Mouse (Mus musculus): Measurements from ENCODE around the gene Tff3. TPM values are rescaled to one million over a fixed set of nuclear protein-coding genes. Genes with fewer than 3 reads are reported as not detected.
A peak's percentile ranks its signal among the peaks of the same experiment; 100 is the strongest.

The Tff3 gene
- polyA plus RNA-seq, 1 experiment from 2014 or later = not detected

DNA sequence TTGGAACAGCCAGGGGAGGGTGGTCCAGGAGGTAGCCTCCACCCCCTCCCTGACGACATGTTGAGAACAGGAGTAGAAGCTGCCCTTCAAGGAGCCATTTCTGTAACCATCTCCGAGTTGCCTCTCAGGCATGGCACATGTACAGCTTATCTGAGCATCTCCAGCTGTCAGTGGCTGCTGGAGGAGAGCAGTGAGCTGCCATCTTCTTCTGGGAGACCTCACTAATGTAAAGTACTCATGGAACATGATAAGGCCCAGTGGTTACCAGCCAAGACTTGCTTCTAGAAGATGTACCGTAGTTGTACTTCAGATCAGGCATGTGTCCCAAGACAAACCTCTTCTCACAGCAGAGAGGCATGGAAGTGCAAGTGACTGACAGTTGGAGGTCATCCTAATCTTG, 43.9 kb downstream of the Tff3 start:
- no peak overlapping the region for H3K27ac ChIP-seq (ENCODE audit: low read length)
- no peaks in the 10 kb centered on the region for H3K27me3 ChIP-seq (replicated peaks; ENCODE audit: insufficient read depth, low read length)
- no peak for ATAC-seq
- WGBS = 74% methylated on average over 3 of the region's 3 CpGs
- H3K9ac ChIP-seq (replicated peaks; ENCODE audit: low read depth) = no peak overlapping the region
- no peak overlapping the region for H3K4me2 ChIP-seq (replicated peaks; ENCODE audit: low read depth, low read length)
- H3K36me3 ChIP-seq (ENCODE audit: insufficient read depth, low read length) = no peaks in the 10 kb centered on the region
- TF ChIP-seq EP300 (IDR thresholded peaks at IDR 0.05) (no peak), CTCF (IDR thresholded peaks at IDR 0.05) (no peak)
- H3K9me3 ChIP-seq (ENCODE audit: low read length) = no peaks in the 10 kb centered on the region
- peaks cover 14% of the 10 kb centered on the region; the same call in 1 of the 2 replicates for H3K4me1 ChIP-seq (ENCODE audit: insufficient read depth, low read depth, low read length)
- H3K4me3 ChIP-seq (ENCODE audit: low read depth, low read length) = no peak overlapping the region
- DNase-seq (ENCODE audit: low spot score) = no peak

DNA sequence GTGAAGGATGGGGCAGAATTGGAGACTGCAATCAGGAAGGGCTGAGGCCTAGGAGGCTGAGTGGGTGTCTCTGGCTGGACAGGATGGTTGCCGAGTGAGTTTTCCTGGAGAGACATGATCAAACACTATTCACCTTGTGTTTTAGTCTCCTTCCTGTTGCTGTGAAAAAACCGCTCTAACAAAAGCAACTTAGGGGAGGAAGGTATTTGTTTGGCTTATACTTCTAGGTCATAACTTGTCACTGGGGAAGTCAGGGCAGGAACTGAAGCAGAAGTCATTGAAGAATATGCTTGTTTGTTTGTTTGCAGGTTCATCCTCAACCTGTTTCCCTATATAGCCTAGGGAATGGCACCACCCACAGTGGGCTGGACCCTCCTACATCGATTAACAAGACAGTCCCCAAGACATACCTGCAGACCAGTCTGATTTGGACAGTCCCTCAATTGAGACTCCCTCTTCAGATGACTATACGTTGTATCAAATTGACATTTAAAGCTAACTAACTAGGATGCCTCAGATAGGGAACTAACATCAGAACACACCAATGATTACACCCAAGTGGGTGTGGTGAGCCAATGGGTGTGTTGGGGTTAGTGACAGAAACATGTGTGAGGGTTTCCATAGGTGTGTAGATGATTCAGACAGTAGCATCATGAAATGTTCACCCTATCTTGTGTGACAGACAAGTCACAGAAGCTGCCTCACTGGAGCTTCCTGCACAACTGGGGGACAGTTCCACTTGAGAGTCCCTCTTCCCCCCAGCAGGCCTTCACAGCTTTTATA, 47.0 kb downstream of the Tff3 start:
- peak; percentile 35 for DNase-seq (ENCODE audit: low spot score)
- WGBS = 71% methylated on average over 4 of the region's 4 CpGs
- H3K9me3 ChIP-seq (ENCODE audit: low read length) = no peaks in the 10 kb centered on the region

DNA sequence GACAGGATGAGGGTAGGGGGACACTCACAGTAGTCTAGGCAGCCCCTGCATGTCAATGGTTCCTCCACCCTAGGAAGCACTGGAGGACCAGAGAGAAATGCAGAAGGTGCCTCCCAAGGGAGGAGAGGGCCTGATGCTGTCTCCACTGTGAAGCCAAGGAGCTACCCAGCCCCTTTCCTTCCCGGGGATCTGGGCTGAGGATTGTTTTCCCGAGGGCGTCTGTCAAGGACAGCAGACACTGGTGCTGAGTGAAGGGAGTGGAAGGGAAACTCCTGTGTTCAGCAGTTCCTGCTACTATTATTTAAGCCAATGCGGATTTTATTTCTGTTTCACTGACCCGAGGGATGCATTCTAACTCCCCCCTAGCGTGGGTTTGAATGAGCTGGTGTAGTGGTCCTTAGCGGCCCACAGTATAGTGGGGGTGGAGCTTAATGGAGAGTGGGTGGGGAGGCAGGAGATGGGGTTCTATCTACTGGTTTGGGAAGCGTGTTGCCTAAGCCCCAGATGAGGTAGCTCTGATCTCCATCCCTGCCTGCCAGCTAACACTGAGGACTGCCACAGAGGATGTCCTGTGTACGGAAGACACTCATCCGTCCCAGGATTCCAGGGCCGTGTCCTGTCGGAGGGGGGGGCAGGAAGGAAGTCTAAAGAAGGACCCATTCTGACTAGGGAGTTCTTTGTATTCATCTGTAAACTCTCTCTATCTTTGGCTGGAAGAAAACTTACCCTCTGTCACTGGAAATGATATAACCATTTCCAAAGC, 50.2 kb downstream of the Tff3 start:
- H3K4me2 ChIP-seq (replicated peaks; ENCODE audit: low read depth, low read length) = no peak overlapping the region
- no peak overlapping the region for H3K9ac ChIP-seq (replicated peaks; ENCODE audit: low read depth)
- no peak overlapping the region for H3K4me3 ChIP-seq (ENCODE audit: low read depth, low read length)
- no peaks in the 10 kb centered on the region for H3K27me3 ChIP-seq (replicated peaks; ENCODE audit: insufficient read depth, low read length)
- H3K27ac ChIP-seq (ENCODE audit: low read length) = peak overlapping the region; percentile 81
- DNase-seq (ENCODE audit: low spot score) (peak; percentile 69), ATAC-seq (peak; percentile 90)
- TF ChIP-seq EP300 (IDR thresholded peaks at IDR 0.05) (peak; percentile 83), CTCF (IDR thresholded peaks at IDR 0.05) (no peak)
- no peaks in the 10 kb centered on the region for H3K9me3 ChIP-seq (ENCODE audit: low read length)
- no peaks in the 10 kb centered on the region for H3K36me3 ChIP-seq (ENCODE audit: insufficient read depth, low read length)
- WGBS = 36% methylated on average over 12 of the region's 12 CpGs
- peaks cover 2% of the 10 kb centered on the region; the same call in 1 of the 2 replicates for H3K4me1 ChIP-seq (ENCODE audit: insufficient read depth, low read depth, low read length)

More for the DNA sequence above, 47.0 kb downstream of the Tff3 start:
- Histone ChIP-seq H3K4me2 (replicated peaks; ENCODE audit: low read depth, low read length) (no peak overlapping the region), H3K27me3 (replicated peaks; ENCODE audit: insufficient read depth, low read length) (no peaks in the 10 kb centered on the region), H3K4me1 (ENCODE audit: insufficient read depth, low read depth, low read length) (no peaks in the 10 kb centered on the region; the same call in 1 of the 2 replicates), H3K9ac (replicated peaks; ENCODE audit: low read depth) (no peak overlapping the region), H3K27ac (ENCODE audit: low read length) (no peak overlapping the region), H3K36me3 (ENCODE audit: insufficient read depth, low read length) (no peaks in the 10 kb centered on the region), H3K4me3 (ENCODE audit: low read depth, low read length) (no peak overlapping the region)
- no peak for ATAC-seq
- no peak for TF ChIP-seq CTCF (IDR thresholded peaks at IDR 0.05)
- no peak for TF ChIP-seq EP300 (IDR thresholded peaks at IDR 0.05)

DNA sequence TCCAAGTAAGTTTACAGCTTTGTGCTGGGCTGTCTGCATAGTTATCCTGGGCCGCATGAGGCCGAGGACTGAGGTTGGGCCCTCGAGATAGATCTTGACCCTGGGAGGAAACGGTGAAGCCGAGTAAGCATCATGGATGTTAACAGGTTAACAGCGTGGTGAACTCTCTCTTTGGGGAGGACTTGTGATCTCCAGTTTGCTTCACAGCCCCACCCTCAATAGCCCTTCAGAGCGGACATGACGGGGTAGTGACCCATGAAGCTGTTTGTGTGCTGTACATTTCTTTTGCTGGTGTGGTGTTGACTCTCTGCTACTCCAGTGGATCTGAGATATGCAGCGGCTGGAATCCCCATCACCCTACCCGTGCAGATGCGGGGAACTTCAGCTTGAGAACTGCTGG, 50.9 kb downstream of the Tff3 start:
- no peak overlapping the region for H3K9ac ChIP-seq (replicated peaks; ENCODE audit: low read depth)
- H3K27me3 ChIP-seq (replicated peaks; ENCODE audit: insufficient read depth, low read length) = no peaks in the 10 kb centered on the region
- no peak overlapping the region for H3K4me3 ChIP-seq (ENCODE audit: low read depth, low read length)
- H3K36me3 ChIP-seq (ENCODE audit: insufficient read depth, low read length) = no peaks in the 10 kb centered on the region
- WGBS = 61% methylated on average over 11 of the region's 11 CpGs
- no peaks in the 10 kb centered on the region for H3K9me3 ChIP-seq (ENCODE audit: low read length)
- no peak for ATAC-seq
- H3K27ac ChIP-seq (ENCODE audit: low read length) = peak overlapping the region; percentile 81
- DNase-seq (ENCODE audit: low spot score) = no peak
- TF ChIP-seq CTCF (IDR thresholded peaks at IDR 0.05) (no peak), EP300 (IDR thresholded peaks at IDR 0.05) (no peak)
- peaks cover 6% of the 10 kb centered on the region; the same call in 1 of the 2 replicates for H3K4me1 ChIP-seq (ENCODE audit: insufficient read depth, low read depth, low read length)
- no peak overlapping the region for H3K4me2 ChIP-seq (replicated peaks; ENCODE audit: low read depth, low read length)

DNA sequence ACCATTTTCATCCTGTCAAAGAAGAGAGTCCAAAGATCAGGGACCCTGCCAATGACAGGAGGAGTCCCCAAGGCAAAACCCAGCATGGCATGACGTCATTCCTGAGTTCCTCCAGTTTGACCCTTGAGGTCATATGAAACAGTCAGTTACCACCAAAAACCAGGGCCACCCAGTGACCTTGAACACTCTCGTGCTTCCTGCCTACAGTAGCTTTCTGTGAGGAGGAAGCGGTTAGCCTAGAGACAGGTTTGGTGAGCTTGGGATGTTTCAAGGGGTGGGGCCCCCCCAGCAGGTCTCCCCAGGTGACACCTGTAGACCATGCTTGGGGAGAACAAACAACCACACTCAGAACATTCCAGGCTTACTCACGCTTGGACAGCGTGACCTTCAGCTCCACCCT, 51.9 kb downstream of the Tff3 start:
- no peak overlapping the region for H3K4me3 ChIP-seq (ENCODE audit: low read depth, low read length)
- no peak for DNase-seq (ENCODE audit: low spot score)
- TF ChIP-seq CTCF (IDR thresholded peaks at IDR 0.05) (no peak), EP300 (IDR thresholded peaks at IDR 0.05) (0 out of 2 replicates have a peak, but pooled peaks have one; percentile 17)
- 46% methylated on average over 5 of the region's 5 CpGs for WGBS
- H3K9ac ChIP-seq (replicated peaks; ENCODE audit: low read depth) = no peak overlapping the region
- peaks cover 15% of the 10 kb centered on the region for H3K4me1 ChIP-seq (ENCODE audit: insufficient read depth, low read depth, low read length)
- no peak overlapping the region for H3K4me2 ChIP-seq (replicated peaks; ENCODE audit: low read depth, low read length)
- peak; percentile 16; the same call in 1 of the 2 replicates for ATAC-seq
- no peaks in the 10 kb centered on the region for H3K27me3 ChIP-seq (replicated peaks; ENCODE audit: insufficient read depth, low read length)
- H3K9me3 ChIP-seq (ENCODE audit: low read length) = no peaks in the 10 kb centered on the region
- no peaks in the 10 kb centered on the region for H3K36me3 ChIP-seq (ENCODE audit: insufficient read depth, low read length)
- H3K27ac ChIP-seq (ENCODE audit: low read length) = peak overlapping the region; percentile 81

DNA sequence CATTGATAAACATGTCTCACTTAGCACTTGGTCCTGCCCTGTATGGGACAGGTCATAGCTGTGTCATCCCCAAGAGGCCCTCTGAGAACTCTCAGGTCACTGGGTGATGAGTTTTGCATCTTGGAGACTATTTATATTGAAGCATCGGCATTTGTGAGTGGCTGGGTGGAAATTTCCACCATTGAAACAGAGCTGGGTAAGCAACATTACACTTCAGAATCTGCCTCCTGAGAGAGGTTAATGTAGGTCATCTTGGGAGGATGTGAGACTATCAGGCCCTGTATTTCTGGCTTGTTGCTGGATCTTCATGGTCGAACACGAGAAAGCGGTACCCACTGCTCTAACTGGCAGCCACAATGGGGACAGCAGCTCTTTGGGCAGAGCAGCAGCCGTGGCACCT, 54.0 kb downstream of the Tff3 start:
- WGBS = 81% methylated on average over 5 of the region's 5 CpGs
- no peak for TF ChIP-seq EP300 (IDR thresholded peaks at IDR 0.05)
- no peak for TF ChIP-seq CTCF (IDR thresholded peaks at IDR 0.05)
- Histone ChIP-seq H3K9ac (replicated peaks; ENCODE audit: low read depth) (no peak overlapping the region), H3K4me2 (replicated peaks; ENCODE audit: low read depth, low read length) (no peak overlapping the region), H3K36me3 (ENCODE audit: insufficient read depth, low read length) (no peaks in the 10 kb centered on the region), H3K4me3 (ENCODE audit: low read depth, low read length) (no peak overlapping the region), H3K9me3 (ENCODE audit: low read length) (no peaks in the 10 kb centered on the region), H3K27me3 (replicated peaks; ENCODE audit: insufficient read depth, low read length) (no peaks in the 10 kb centered on the region), H3K4me1 (ENCODE audit: insufficient read depth, low read depth, low read length) (peaks cover 31% of the 10 kb centered on the region), H3K27ac (ENCODE audit: low read length) (peak overlapping the region; percentile 51; the same call in 1 of the 2 replicates)
- DNase-seq (ENCODE audit: low spot score) (no peak), ATAC-seq (no peak)

Other genes starting within 250 kb of the Tff3 start
- 17.8 and 19.9 TPM in 2 replicates for gene Glp1r, start 227.8 kb downstream of the Tff3 start, polyA plus RNA-seq (2015; fragmentation: Nextera tagmentation; extraction: Ambion mirVana)
- gene Umodl1, start 175.0 kb downstream of the Tff3 start, polyA plus RNA-seq (2015; fragmentation: Nextera tagmentation; extraction: Ambion mirVana) = not detected in 2 replicates
- gene Abcg1, start 72.0 kb downstream of the Tff3 start, polyA plus RNA-seq (2015; fragmentation: Nextera tagmentation; extraction: Ambion mirVana) = 26.9 and 35.3 TPM in 2 replicates
- gene Tff2, start 14.6 kb upstream of the Tff3 start, polyA plus RNA-seq (2015; fragmentation: Nextera tagmentation; extraction: Ambion mirVana) = 0.21 and 0.68 TPM in 2 replicates
- not detected in 2 replicates for gene Tff1, start 35.6 kb upstream of the Tff3 start, polyA plus RNA-seq (2015; fragmentation: Nextera tagmentation; extraction: Ambion mirVana)
- gene Tmprss3, start 69.3 kb upstream of the Tff3 start, polyA plus RNA-seq (2015; fragmentation: Nextera tagmentation; extraction: Ambion mirVana) = not detected in 2 replicates
- 0.11 and 0.38 TPM in 2 replicates for gene Ubash3a, start 78.2 kb upstream of the Tff3 start, polyA plus RNA-seq (2015; fragmentation: Nextera tagmentation; extraction: Ambion mirVana)
- gene Rsph1, start 147.7 kb upstream of the Tff3 start, polyA plus RNA-seq (2015; fragmentation: Nextera tagmentation; extraction: Ambion mirVana) = 21.4 and 25.2 TPM in 2 replicates
- 25.2 and 33.9 TPM in 2 replicates for gene Slc37a1, start 157.1 kb upstream of the Tff3 start, polyA plus RNA-seq (2015; fragmentation: Nextera tagmentation; extraction: Ambion mirVana)